Mouse (Mus musculus) ES-CJ7 (cell line): ENCODE measurements at regions not wholly inside any gene's neighbourhood (a gene's known extent, or its start where the extent isn't known, plus 50 kb on each side); places are given as distances from the start of the nearest gene placed in this dataset.

Experiments
- DNase-seq: peaks from one replicate; pipeline ENCODE4 v3.0.0; 2011; ENCODE audit warnings: low read depth, low spot score

DNA sequence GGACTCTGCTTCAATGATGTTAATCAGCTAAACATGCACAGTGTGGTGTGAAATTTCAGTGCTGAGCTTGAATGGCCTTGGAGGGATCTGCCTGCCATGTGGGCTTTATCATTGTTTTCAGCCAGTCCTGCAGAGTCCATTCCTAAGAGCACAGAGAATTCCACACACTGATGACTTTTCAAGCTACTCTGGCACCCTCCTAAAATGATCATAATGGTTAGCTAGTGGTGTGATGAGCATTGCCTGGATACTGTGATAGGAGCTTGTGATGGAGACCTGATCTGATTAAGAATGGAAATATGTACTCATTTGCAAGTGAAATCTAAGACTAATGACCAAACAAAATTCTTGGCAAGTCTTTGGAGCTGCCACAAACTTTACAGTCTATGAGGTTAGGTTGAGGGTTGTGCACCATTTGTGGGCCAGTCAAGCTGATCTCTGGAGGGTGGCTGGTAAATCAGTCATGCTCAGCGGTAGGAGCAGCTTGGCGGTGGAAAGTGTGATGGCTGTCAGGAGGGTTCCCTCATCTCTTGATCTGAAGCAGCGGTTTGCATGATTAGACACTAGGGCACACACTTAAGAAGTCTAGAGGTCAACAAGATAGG is 91.0 kb upstream of the Cep162 start:
- DNase-seq: no peak

GRCm38 (mm10) chr9:87341438-87341837 is 86.1 kb upstream of the Cep162 start:
- no peak for DNase-seq

GRCm38 (mm10) chr9:87326374-87327295 is 71.3 kb upstream of the Cep162 start:
- peak; percentile 33 for DNase-seq

GRCm38 (mm10) chr9:87323690-87324089 is 68.4 kb upstream of the Cep162 start:
- no peak for DNase-seq

- no peak for DNase-seq
Measured at GRCm38 (mm10) chr9:87320758-87321157, 65.4 kb upstream of the Cep162 start.

GRCm38 (mm10) chr9:87318767-87319166 is 63.4 kb upstream of the Cep162 start:
- DNase-seq: no peak

GRCm38 (mm10) chr9:87310150-87310549 is 54.8 kb upstream of the Cep162 start:
- DNase-seq: no peak
